In the genomic region with DNA sequence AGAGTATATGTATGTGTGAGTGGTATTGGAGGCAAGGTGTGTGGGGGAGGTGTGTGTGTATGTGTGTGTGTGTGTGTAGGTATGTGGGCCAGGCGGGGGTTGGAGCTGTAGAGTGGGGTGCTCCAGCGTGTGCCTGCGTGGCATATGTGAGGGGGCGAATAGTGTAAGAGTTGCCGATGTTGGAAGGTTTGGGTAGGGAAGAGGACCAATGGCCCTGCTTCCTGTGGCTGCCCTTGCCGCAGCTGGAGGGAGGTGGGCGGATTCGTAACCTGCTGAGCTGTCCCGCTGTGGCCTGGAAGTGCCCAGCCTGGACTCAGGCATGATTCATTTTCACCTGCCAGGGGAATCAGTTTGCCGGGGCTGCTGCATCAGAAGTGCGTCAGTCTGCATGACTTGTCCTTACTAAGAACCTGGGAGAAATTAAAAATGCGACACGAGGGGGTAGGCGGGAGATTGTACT, we compare ENCODE assay signal across 8 mouse cellular contexts.
DNase-seq lines count a peak whose midpoint lies in the region; ATAC-seq and TF ChIP-seq lines count a peak whose summit lies in the region.

No protein-coding gene starts in this region.

- no peak overlapping the region for H3K27ac ChIP-seq in liver, embryonic 12.5 days
- no peak overlapping the region for H3K27ac ChIP-seq in hindbrain, embryonic 11.5 days (ENCODE audit: low read depth, low read length)
- H3K27ac ChIP-seq in kidney, adult 2 months (ENCODE audit: insufficient read depth, low read depth, low read length) = no peak overlapping the region

- H3K79me2 ChIP-seq in myocyte (ENCODE audit: control insufficient read depth, insufficient read depth) = peaks cover 33% of the 10 kb centered on the region

- peak overlapping the region; percentile 56 for H3K4me2 ChIP-seq in liver, embryonic 12.5 days
- peak overlapping the region; percentile 83 for H3K4me2 ChIP-seq in hindbrain, embryonic 11.5 days (replicated peaks; ENCODE audit: low read depth, low read length)
- H3K4me2 ChIP-seq in myocyte (ENCODE audit: low read depth) = peak overlapping the region; percentile 95

- TF ChIP-seq POLR2A in myocyte (IDR thresholded peaks at IDR 0.05; ENCODE audit: insufficient read length, low read depth) = peak; percentile 9
- TF ChIP-seq POLR2A in kidney, adult 2 months (IDR thresholded peaks at IDR 0.05; ENCODE audit: low read depth, low read length) = no peak

- no peaks in the 10 kb centered on the region for H3K36me3 ChIP-seq in liver, embryonic 12.5 days
- no peaks in the 10 kb centered on the region for H3K36me3 ChIP-seq in hindbrain, embryonic 11.5 days (ENCODE audit: control insufficient read depth, insufficient read depth, low read length)
- peaks cover 10% of the 10 kb centered on the region for H3K36me3 ChIP-seq in myocyte (ENCODE audit: control insufficient read depth, insufficient read depth)
- H3K36me3 ChIP-seq in kidney, adult 2 months (ENCODE audit: control insufficient read depth, insufficient read depth, low read length) = no peaks in the 10 kb centered on the region

- H3K27me3 ChIP-seq in liver, embryonic 12.5 days (replicated peaks) = peaks cover 23% of the 10 kb centered on the region
- H3K27me3 ChIP-seq in hindbrain, embryonic 11.5 days (ENCODE audit: control insufficient read depth, insufficient read depth, low read length) = no peaks in the 10 kb centered on the region
- H3K27me3 ChIP-seq in myocyte (ENCODE audit: control insufficient read depth, insufficient read depth, insufficient read length) = no peaks in the 10 kb centered on the region
- no peaks in the 10 kb centered on the region for H3K27me3 ChIP-seq in kidney, adult 2 months (replicated peaks; ENCODE audit: control insufficient read depth, insufficient read depth, low read length)

- DNase-seq in cerebellum, adult 18-20 months = peak; percentile 45 to 49
- no peak for DNase-seq in cerebellum, adult 9-10 months
- DNase-seq in liver = no peak
- no peak for DNase-seq in hindbrain, embryonic 11.5 days (ENCODE audit: low spot score)
- DNase-seq in urinary bladder, adult 2 months (ENCODE audit: low spot score) = no peak
- no peak for DNase-seq in kidney, adult 2 months

- 0 out of 2 replicates have a peak overlapping the region, but pooled peaks have one; percentile 32 for H3K4me3 ChIP-seq in liver, embryonic 12.5 days
- H3K4me3 ChIP-seq in hindbrain, embryonic 11.5 days (ENCODE audit: low read depth, low read length) = peak overlapping the region; percentile 48
- peak overlapping the region; percentile 68 for H3K4me3 ChIP-seq in myocyte
- no peak overlapping the region for H3K4me3 ChIP-seq in kidney, adult 2 months (ENCODE audit: insufficient read depth, low read depth, low read length)

- H3K4me1 ChIP-seq in liver, embryonic 12.5 days = no peaks in the 10 kb centered on the region
- peaks cover 4% of the 10 kb centered on the region; the same call in 1 of the 2 replicates for H3K4me1 ChIP-seq in hindbrain, embryonic 11.5 days (replicated peaks; ENCODE audit: control insufficient read depth, insufficient read depth, low read length)
- H3K4me1 ChIP-seq in kidney, adult 2 months (ENCODE audit: control insufficient read depth, insufficient read depth, low read length) = 0 out of 2 replicates have a peak, but pooled peaks cover 8% of the 10 kb centered on the region

- no peak for ATAC-seq in liver, embryonic 12.5 days
- ATAC-seq in hindbrain, embryonic 11.5 days (ENCODE audit: low FRiP score) = peak; percentile 41

- WGBS in liver, embryonic 12.5 days (ENCODE audit: insufficient replicate concordance) = 9% methylated on average over 14 of the region's 14 CpGs
- WGBS in hindbrain, embryonic 11.5 days = 8% methylated on average over 14 of the region's 14 CpGs
- WGBS in kidney, adult 2 months = 33% methylated on average over 14 of the region's 14 CpGs

- no peak overlapping the region for H3K9ac ChIP-seq in liver, embryonic 12.5 days
- H3K9ac ChIP-seq in hindbrain, embryonic 11.5 days (ENCODE audit: low read depth, low read length) = peak overlapping the region; percentile 66

- no peaks in the 10 kb centered on the region for H3K9me3 ChIP-seq in liver, embryonic 12.5 days (replicated peaks)
- no peaks in the 10 kb centered on the region for H3K9me3 ChIP-seq in hindbrain, embryonic 11.5 days (ENCODE audit: control insufficient read depth, low read length)

- no peak overlapping the region for H3ac ChIP-seq in myocyte (ENCODE audit: control insufficient read depth, insufficient read length)

- TF ChIP-seq CTCF in kidney, adult 2 months (conservative IDR thresholded peaks at IDR 0.05; ENCODE audit: insufficient read depth, insufficient read length, low read depth, low read length) = no peak

TF ChIP-seq in myocyte, 11 proteins besides CTCF, POLR2A, EP300 and RAD21:
- TF ChIP-seq USF1 (IDR thresholded peaks at IDR 0.05; ENCODE audit: low read depth) (no peak), E2F4 (IDR thresholded peaks at IDR 0.05; ENCODE audit: insufficient read depth) (no peak), MYOG (IDR thresholded peaks at IDR 0.05; ENCODE audit: control insufficient read depth in 1 of 3, insufficient read depth in 1 of 3, insufficient read length in 2 of 3, low read depth in 2 of 3) (peak in 1 of 3 experiments; percentile 59), MAX (IDR thresholded peaks at IDR 0.05; ENCODE audit: low read depth) (no peak), SRF (IDR thresholded peaks at IDR 0.05; ENCODE audit: control insufficient read depth, insufficient read length, low read depth) (no peak), REST (IDR thresholded peaks at IDR 0.05; ENCODE audit: insufficient read depth, insufficient read length) (no peak), MYOD1 (IDR thresholded peaks at IDR 0.05; ENCODE audit: control insufficient read depth in 1 of 3, insufficient read length in 2 of 3, low read depth in 2 of 3) (peak in 2 of 3 experiments; percentile 34 to 78)
TF ChIP-seq in myocyte: peak in this region for 2.

Comparison
In these comparisons a context has a peak if more than half of its experiments do, and no peak if none do; other contexts are left out.
1. DNase-seq: peak in cerebellum, adult 18-20 months (2 of 2); none in cerebellum, adult 9-10 months (single experiment), liver (single experiment), hindbrain, embryonic 11.5 days (single experiment), urinary bladder, adult 2 months (single experiment) and kidney, adult 2 months (single experiment).
2. Peak in every context shown above with its lines, with median percentiles within 50 percentile points of each other: H3K4me2 ChIP-seq.